Mouse (Mus musculus) gonadal fat pad, adult 2 months (tissue): Measurements from ENCODE around the gene Zscan10. TPM values are rescaled to one million over a fixed set of nuclear protein-coding genes. Genes with fewer than 3 reads are reported as not detected.
"Not testable (repeated sequence)": the region's sequence is repeated elsewhere in the genome, so short reads cannot be mapped to it uniquely, and the experiment has no call there.

Source experiments
- DNase-seq: peaks from one replicate; pipeline ENCODE4 v3.0.0-alpha.2; 2012; ENCODE audit warnings: low read depth
- polyA plus RNA-seq: library from polyadenylated mRNA; depleted of rRNA; stranded (reverse); fragments of >200 nt; gene quantifications from 2 replicates; pipeline ENCODE4 v1.2.3, GENCODE M21; 2012

Gene Zscan10
- polyA plus RNA-seq, 1 experiment: not detected

DNA sequence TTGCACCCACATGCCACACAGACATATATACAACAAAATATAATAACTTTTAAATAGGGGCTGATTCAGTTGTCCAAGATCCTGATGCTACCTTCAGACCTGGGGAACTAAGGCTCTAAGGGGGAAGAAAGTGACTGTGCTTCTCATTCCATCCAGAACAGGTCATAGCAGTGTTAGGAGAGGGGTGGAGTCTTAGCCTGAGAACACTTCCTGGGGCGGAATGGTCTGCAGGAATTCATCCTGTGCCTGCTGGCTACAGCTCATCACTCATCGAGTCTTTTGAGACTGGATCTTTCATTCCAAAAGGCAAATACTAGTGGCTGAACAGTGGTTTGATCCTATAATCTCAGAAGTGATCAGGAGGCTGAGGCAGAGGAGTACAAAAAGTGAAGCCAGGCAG, 13.4 kb upstream of the Zscan10 start:
- no peak for DNase-seq

DNA sequence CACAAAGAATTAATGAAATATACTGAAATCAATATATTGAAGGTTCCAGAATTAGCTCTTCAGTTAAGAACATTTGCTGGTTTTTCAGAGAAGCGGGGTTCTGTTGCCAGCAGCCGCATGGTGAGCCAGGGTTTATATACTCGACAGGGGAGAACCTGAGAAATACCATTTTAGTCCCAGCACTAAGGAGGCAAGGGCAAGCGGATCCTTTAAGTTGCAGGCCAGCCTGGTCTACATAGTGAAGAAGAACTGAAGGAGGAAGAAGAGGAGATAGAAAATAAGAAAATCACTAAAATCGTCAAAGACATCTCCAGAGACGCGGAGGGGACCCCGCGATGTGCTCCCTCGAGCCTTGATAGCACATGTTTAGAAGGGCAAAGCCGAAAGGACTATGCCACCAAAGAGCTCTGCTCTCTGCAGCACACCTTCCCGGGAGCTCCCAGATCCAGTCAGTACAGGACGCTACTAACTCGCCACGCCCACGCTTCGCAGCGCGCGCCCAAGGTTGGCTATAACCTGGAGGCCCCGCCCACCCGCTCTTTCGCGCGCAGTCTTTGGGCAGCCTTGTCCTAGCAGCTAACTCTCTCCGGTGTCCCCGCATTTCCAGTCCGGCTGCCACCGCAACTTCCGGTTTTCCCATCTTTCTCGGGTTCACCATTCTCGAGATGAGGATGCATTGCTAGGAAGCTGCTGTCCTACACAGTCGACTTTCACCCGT, 8.3 kb upstream of the Zscan10 start:
- peak; percentile 77 for DNase-seq

GRCm38 (mm10) chr17:23592926-23593300, 7.7 kb upstream of the Zscan10 start:
- DNase-seq: no peak

- DNase-seq: not testable (repeated sequence)
These were observed 5.5 kb upstream of the Zscan10 start for GRCm38 (mm10) chr17:23595139-23595538.

- DNase-seq: peak; percentile 79
These were observed 1.8 kb upstream of the Zscan10 start, which contains the start of gene Zfp13 for GRCm38 (mm10) chr17:23598582-23599552. TSS of gene Zfp13 (minus strand) at chr17:23599487.

GRCm38 (mm10) chr17:23599605-23600063, 1.0 kb upstream of the Zscan10 start:
- DNase-seq: no peak

DNA sequence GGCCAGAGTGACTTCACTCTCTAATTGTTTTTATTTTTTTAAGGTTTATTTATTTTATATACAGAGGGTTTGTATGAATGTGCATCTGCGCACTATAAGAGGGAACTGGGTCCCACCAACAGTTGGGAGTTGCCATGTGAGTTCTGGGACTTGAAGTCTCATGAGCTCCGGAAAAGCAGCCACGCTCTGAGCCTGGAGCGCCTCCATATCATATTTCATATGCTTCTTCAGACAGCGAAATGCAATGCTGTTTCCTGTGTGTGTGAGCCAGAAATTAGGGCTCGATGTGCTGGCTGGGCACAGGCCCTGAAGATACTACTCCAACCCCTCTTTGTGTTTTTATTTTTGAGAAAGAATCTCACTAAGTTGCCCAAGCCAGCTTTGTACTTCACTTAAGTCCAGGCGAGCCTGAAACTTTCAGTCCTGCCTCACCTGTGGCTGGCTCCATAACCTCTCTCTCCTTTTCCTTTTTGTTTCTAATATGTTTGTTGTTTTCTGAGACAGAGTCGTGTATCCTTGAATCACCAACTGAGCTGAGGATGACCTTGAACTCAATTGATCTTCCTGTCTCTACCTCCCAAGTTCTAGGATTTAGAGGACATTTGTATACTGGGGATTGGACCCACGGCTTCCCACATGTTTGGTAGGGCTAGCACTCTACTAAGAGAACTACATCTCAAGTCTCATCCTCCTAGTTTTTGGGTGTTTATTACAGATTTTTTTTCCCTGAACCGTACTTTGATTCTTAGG, 1.4 kb downstream of the Zscan10 start:
- DNase-seq: no peak

- no peak for DNase-seq
These were observed 2.4 kb downstream of the Zscan10 start for GRCm38 (mm10) chr17:23603077-23603476.

DNA sequence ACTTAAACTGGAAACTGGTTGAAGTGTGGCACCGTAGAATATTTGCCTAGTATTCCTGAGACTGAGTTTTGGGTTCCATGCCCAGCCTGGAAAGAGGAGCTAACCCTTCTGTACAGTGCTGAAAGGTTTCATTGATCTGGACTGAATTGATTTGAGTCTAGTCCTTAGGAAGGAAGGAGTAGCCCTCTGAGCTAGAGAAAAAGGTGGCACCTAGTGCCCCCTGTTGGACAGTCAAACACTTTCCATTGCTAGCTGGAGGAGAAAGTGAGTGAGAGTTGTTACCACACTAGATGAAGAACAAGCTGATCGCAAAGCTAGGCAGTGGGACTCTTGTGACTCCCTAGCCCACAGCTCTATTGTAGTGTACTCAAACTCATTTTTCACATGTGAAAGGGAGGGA, 2.9 kb downstream of the Zscan10 start:
- DNase-seq: no peak

GRCm38 (mm10) chr17:23604394-23604793, 3.7 kb downstream of the Zscan10 start:
- DNase-seq: no peak

GRCm38 (mm10) chr17:23605220-23605619, 4.6 kb downstream of the Zscan10 start:
- DNase-seq: no peak

DNA sequence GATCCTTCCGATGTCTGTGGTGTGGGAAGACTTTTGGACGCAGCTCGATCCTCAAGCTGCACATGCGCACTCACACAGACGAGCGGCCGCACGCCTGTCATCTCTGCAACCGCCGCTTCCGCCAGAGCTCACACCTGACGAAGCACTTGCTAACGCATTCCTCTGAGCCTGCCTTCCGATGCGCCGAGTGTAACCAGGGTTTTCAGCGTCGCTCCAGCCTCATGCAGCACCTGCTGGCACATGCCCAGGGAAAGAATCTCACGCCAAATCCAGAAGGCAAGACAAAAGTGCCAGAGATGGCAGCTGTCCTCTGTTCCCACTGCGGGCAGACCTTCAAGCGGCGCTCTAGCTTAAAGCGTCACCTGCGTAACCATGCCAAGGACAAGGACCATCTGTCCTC, 9.0 kb downstream of the Zscan10 start:
- DNase-seq: no peak

- no peak for DNase-seq
These were observed 9.7 kb downstream of the Zscan10 start for GRCm38 (mm10) chr17:23610361-23610800.

- DNase-seq: no peak
These were observed 16.4 kb downstream of the Zscan10 start for GRCm38 (mm10) chr17:23617087-23617486.

DNA sequence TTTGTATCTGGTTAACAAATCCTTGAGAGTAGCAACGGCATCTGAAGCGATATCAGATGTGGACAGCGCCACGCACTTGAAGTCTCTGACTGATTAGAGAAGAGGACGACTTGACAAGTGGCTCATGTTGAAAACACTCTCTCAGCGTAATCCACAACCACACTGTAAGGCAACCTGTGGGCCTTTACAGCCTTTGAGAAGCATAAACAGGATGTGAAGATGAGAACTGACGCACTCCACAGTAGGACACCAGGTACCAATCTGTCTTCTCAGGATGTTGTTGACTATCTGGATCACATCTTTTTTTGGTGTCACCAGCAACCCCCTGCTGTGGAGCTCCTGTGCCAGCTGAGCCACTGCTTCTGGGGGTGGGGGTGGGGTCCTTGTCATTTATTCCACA, 19.7 kb downstream of the Zscan10 start:
- no peak for DNase-seq

- DNase-seq: no peak
These were observed 27.2 kb downstream of the Zscan10 start for GRCm38 (mm10) chr17:23627813-23628212.

DNA sequence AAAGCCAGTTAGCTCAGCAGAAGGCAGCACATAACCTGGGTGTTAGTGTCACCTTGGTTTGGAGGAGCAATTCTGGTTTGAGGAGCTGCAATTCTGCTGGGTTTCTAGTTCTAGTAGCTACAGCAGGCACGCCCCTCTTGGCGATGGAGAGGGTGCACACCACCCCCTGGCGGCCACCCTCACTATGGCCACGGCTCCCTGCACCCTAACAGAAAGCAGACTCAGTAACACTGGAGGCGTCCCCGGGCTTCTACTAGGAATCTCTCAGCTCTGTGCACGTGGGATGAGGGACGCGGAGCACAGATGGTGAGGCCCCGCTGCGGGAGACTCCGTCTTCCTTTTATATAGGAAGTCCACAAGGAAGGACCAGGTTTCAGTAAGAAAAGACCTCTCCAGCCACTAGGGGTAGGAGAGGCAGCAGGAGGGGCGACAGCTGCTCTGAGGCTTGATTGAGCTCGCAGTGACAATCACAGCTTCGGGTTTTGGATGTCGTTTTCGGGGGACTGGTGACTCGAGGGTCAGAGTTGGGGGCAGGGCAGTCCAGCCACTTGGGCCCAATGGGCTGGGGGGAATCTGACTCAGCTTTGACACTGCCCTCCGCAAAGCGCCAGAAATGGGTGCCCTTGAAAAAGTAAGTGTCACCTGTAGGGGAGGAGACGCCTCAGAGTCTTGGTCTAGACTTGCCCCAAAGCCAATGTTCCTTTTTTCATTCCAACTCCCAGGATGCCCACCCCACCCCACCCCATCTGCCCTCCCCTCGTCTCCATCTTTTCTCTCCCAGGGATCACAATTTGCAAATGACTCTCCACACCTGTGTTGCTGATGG, 29.8 kb downstream of the Zscan10 start:
- no peak for DNase-seq

DNA sequence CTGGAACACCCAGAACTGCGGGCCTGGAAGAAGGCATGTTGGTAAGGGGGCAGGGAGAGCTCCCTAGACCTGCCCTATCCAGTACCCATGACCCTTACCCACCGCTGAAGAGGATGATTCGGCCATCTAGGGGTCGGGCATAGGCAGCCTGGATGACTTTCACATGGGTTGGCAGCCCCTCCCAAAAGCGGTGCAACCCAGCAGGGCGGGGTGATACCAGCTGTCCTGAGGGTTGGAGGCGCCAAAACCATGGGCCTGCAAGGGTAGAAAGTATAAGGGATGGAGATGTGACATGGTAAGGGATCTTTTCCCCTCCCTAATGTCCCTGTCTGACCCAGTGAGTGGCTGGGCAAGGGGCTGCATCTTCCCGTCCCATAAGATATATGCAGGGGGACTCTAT, 30.6 kb downstream of the Zscan10 start:
- DNase-seq: no peak

GRCm38 (mm10) chr17:23644613-23645495, 44.2 kb downstream of the Zscan10 start, which contains the start of gene Mmp25:
TSS of gene Mmp25 (minus strand) at chr17:23645277.
- no peak for DNase-seq

DNA sequence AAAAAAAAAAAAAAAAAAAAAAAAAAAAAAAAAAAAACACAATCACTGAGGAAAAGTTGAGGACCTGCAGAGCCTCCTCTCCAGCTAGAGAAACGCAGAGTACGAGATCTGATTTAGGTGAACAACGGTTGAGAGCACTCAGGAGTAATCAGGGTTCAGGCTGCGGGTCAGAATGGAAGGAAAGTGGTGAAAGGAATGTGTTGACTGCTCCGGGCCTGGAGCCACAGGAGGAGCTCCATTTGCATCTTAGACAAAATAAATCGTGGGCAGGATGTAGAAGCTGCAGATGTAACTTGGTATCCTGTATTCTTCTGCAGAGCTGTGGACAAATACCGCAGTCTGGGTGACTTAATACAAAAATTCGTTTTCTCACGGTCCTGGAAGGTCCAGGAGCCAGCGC, 45.2 kb downstream of the Zscan10 start:
- DNase-seq: no peak
